Mouse (Mus musculus): Measurements from ENCODE around the gene Pfpl. TPM values are rescaled to one million over a fixed set of nuclear protein-coding genes. Genes with fewer than 3 reads are reported as not detected.

Gene Pfpl
- total RNA-seq, 4 experiments from 2014 or later: not detected

DNA sequence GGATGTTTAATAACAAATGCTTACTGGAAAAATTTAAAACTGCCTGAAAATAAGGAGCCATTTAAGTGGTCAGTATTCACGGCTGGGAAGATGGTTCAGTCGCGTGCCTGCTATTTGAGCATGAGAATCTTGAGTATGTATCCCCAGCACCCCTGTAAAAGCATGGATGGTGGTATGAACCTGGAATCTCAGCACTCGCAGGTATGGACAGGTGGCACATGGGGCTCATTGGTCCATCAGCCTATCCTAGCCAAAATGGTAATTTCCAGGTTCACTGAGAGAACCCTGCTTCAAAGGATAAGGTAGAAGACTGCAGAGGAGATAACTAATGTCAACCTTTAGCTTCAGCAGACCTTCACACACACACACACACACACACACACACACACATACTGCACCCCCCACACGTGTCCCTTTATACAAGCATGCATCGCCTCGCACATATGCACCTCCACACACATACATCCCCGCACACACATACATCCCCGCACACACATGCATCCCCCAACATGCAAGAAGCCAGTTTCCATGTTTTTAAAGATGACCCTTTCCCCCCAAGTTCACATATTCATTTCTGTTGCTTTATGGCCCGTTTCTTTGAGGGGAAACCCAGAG lies 37.9 kb downstream of the Pfpl start:
- no peak for DNase-seq

DNA sequence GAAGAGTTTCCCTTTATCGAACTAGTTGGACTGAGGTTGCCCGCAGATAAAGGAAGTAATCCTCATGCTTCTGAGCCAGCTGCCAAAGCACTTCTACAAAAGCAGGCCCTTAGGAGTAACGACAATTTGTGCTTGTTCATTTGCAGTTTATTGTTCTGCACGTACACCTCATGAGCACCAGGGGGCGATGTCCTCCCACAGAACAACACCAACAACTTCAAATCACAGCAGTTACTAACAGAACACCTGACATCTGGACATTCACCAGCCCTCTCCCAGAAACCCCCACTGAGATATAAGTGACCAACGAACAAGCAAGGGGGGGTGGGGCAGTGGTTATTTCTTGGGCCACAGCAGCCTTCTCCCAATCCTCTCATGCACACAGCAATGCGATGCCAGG lies 38.5 kb downstream of the Pfpl start:
- DNase-seq: no peak

DNA sequence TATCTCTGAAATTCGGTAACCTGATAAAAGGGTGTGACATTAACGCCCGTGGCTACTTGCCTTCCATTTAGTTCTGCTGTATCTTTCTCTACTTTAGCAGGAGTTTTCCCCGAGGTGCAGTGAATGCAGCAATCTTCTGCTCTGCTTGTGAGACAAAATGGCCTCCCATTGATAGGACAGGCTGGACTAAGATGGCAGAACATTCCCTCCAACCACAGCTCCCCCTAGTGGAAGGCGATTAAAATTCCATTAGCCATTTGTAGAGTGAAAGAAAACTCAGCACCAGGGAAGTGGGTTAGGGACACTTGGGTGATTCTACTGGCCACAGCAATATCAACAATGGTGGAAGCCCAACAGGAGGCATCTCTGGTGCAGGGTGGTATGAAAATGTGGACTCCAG lies 39.7 kb downstream of the Pfpl start:
- DNase-seq: no peak

GRCm38 (mm10) chr19:12471866-12472265 lies 44.2 kb downstream of the Pfpl start:
- DNase-seq: no peak

DNA sequence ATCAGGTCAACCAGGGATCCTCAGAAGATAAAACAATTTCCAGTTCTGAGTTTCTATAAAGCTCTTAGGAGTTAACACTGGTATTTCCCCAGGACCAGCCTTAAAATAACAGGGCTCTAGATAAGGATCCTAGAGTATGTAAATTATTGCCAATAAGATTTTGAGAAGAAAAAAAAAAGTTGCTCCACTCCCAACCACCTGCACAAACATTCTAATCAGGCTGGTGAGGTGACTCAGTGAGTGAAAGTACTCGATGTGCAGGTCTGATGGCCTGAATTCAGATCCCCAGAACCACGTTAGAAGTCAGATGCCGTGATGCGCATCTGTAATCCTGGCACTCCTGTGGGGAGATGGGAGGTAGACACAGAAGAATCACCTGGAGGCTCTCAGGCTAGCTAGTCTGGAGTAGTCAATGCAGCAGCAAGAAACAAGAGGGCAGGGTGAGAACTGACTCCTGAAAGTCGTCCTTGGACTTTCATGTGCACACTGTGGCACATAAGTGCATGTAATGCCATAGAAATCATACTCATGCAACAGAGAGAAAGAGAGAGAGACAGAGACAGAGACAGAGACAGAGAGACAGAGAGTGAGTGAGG lies 44.8 kb downstream of the Pfpl start:
- DNase-seq: no peak

- no peak for DNase-seq
These were observed 45.5 kb downstream of the Pfpl start for GRCm38 (mm10) chr19:12473201-12473641.

DNA sequence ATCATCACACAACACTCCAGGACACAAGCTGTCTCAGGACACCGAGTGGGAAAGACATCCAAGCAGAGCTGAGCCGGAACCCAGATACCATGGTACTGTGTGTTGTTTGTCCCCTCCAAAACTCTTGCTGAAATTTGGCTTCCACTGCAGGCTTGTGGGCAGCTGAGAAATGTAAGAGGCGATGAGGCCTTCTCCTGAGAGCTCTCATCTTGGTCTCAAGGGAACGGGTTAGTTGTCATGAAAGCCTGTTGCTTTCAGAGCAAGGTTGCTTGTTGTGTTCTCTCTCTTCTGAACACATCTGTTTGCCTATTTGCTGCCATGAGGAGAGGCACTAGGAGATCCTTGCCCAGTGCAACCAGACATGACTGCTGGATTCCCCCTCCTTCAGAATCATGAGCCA lies 46.2 kb downstream of the Pfpl start:
- no peak for DNase-seq

DNA sequence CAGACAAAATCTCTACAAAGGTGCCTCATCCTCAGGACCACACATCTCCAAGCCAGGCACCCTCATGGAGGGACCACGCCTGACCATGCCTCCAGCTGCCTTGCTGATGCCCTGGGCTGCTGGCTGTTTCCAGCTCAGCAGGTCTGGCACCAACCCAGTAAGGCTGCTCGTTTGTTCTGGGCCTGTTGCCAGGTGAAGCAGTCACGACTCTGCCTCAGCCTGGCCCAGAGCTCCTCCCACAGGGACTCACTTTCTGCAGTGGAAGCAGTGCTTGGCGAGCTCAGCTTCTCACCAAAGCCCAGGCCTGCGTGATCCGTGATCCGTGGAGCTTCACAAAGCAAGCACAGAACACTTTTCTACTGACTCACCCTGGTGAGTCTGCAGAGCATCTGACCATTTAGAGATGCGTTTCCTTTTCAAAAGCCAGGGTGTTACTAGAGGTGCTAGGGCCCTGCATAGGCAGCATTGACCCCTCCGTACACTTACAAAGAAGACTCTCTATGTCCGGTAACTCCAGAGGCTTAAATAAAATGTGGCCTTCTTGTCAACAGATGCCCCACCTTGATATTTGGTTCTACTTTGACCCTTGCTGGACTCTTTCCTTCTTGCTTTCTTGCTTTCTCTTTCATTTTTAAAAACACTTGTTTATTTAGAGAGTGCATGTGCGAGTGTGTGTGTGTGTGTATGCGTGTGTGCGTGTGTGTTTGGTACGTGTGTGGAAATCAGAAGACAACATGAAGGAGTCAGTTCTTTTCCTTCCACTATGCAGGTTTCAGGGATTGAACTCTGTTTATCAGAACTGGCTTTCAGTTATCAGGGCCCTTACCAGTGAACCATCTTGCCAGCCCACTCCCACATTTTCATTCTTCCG lies 47.9 kb downstream of the Pfpl start:
- peak; percentile 92 for DNase-seq

- DNase-seq: no peak
These were observed 49.1 kb downstream of the Pfpl start for GRCm38 (mm10) chr19:12476721-12477270.

DNA sequence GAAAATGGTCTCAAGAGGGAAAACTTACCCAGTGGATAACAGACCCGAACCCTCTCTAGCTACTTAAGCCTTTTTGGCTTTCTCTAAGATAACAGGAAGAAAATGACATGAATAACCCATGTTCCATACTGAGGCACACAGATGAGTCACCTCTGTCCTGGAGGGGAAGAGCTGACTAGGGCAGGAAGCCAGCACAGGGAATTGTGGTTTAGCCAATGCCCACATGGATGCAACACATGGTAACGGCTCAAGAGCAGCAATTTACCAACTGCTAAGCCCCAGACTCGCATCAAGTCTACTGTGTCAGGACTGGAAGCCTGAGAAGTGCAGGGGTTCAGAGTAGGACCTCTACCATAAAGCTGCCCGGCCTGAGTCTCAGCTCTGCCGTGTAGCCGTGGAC lies 50.7 kb downstream of the Pfpl start:
- no peak for DNase-seq

Other genes with a start within 250 kb of the Pfpl start
- gene Olfr1431, start 227.3 kb upstream of the Pfpl start, total RNA-seq (2022): not detected
- gene Olfr1432, start 195.3 kb upstream of the Pfpl start, total RNA-seq (2022): not detected
- gene Olfr262, start 186.2 kb upstream of the Pfpl start, total RNA-seq (2022): not detected
- gene Olfr235, start 166.9 kb upstream of the Pfpl start, total RNA-seq (2022): not detected
- gene Olfr1434, start 148.1 kb upstream of the Pfpl start, total RNA-seq (2022): not detected
- gene Olfr1436, start 128.8 kb upstream of the Pfpl start, total RNA-seq (2022): not detected
- gene Olfr1437, start 102.8 kb upstream of the Pfpl start, total RNA-seq (2022): not detected
- not detected for gene Olfr1438-ps1, start 92.0 kb upstream of the Pfpl start, total RNA-seq (2022)
- not detected for gene Olfr1440, start 40.6 kb upstream of the Pfpl start, total RNA-seq (2022)
- gene Olfr1441, start 10.5 kb upstream of the Pfpl start, total RNA-seq (2022): not detected
- gene Mpeg1, start 32.9 kb downstream of the Pfpl start, total RNA-seq (2022): 10 to 100 TPM; 29.9 to 72.1 (median 53.2) TPM
- gene Dtx4, start 73.5 kb downstream of the Pfpl start, total RNA-seq (2022): 10 to 100 TPM; 12.6 to 26.3 (median 19.7) TPM
- gene Fam111a, start 117.8 kb downstream of the Pfpl start, total RNA-seq (2022): 1 to 10 TPM; 2.2 to 5.5 (median 4.6) TPM
- under 1 TPM in 1 of 4 experiments, not detected in 3; 0.16 TPM for gene Gm4952, start 172.1 kb downstream of the Pfpl start, total RNA-seq (2022)
- not detected for gene Glyat, start 205.4 kb downstream of the Pfpl start, total RNA-seq (2022)
- gene Olfr1442, start 242.5 kb downstream of the Pfpl start, total RNA-seq (2022): not detected